Mouse (Mus musculus): ENCODE measurements around the gene Ptpra. TPM values are rescaled to one million over a fixed set of nuclear protein-coding genes. Genes with fewer than 3 reads are reported as not detected.

The Ptpra gene
- 100 to 1,000 TPM; 217 to 237 (median 225) TPM for total RNA-seq (2022)

DNA sequence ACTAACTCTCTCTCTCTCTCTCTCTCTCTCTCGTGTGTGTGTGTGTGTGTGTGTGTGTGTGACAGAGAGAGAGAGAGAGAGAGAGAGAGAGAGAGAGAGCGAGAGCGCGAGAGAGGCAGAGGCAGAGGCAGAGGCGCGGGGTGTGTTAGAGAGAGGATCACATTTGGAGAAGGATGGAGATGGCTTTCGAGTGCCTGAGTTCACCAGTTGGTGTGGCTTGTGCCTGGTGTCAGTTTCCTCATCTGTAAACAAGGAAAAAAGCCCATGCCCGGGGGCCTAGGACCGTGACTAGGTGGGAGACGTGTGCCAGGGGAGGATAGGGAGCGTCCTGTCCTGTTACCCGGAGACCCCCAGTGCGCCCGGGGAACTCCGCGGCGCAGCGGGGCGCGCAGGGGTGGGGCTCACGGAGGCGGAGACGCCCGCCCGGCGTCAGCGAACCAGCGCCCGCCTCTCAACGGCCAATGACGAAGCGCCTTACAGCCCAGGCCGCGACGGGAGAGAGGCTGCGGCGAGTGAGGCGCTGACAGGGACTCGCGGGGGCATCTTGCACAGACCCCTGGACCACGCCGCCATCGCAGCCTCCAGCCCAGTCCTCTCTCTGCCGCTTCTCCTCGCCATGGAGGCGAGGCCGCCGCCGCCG lies at the start of gene Ptpra:
Gene Ptpra (plus strand): TSS at position 485 of the 640 bp plus-strand sequence.
- DNase-seq (ENCODE audit: low spot score in 2 of 2), result peak; percentile 87 to 92

DNA sequence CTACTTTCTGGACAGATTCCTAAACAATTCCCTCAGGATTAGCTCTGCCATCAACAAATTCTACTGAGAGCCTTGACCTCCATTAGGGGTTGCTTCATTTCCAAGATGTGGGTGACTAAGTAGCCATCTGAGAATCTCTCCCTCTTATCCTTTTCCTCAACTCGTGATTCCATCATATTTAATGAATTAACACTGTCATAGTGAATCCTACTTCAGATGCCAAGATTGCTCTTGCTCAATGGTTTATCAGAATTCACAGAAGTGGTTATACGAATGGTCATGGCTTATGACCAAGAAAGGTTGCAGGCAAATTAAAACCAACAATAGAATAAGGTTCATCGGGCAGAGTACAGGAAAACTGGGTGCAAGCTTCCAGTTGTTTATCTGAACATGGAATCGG lies 48.2 kb upstream of the Ptpra start:
- DNase-seq (ENCODE audit: low spot score in 2 of 2), result no peak

DNA sequence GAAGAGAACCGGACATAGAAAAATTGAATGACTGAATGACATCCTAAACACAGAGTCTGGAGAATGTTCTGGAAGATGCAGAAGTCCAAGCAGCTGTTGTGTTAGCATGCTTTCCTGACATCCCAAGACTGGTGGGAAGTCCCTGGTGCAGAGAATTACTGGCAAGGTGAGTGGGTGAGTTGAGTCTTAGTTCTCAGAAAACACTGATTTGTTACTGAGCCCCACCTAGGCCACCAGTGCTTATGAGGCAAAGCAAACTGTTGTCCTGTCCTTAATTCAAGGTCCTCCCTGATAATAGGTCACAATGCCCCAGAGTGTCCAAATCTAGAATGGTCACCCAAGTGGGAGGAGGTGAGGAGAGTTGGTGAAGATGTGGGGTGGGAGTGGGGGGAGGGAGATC lies 45.1 kb upstream of the Ptpra start, which contains the start of the genes Gm28372 and 1700020A23Rik:
Gene Gm28372 (plus strand): TSS at position 301 of the 400 bp plus-strand sequence.
Gene 1700020A23Rik (plus strand): TSS at position 321 of the 400 bp plus-strand sequence.
- no peak for DNase-seq (ENCODE audit: low spot score in 2 of 2)

DNA sequence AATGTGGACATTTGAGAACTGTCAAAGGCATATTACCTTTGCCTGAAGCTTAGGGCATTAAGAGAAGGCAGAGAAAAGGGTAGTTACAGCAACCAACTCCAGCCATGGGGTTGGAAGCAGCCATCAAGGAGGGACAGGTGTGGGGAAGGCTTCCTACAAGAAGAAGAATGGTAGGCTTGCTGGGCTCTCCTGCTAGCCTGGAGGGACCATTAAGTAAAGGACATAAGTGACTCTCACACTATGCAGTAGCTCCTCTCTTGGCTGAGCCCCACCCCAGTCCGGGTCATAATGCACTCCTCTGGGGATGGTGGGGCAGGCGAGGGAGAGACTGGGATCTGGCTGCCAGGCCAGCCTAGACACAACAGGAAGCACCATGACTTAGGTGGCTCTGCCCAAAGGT lies 43.9 kb upstream of the Ptpra start, which contains the start of gene Tmem239:
Gene Tmem239 (plus strand): TSS at position 301 of the 400 bp plus-strand sequence.
- DNase-seq (ENCODE audit: low spot score in 2 of 2), result no peak

DNA sequence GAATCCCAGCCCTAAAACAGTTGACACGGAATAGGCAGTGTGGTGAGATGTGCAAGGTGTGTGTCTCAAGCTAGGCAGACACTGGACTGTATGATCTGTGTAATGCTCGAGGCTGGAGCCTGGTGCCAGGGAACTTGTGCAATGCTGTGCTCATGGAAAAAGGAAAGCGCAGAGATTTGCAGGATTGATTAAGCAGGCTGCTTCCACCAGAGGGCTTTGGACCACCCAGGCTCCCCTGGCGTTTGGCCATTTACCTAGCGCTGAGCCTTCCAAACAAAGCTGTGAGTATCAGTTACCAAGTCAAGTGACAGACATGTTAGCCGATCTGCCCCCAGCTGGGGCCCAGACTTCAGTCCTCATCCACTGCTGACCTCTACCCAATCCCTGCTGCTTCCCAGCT lies 41.9 kb upstream of the Ptpra start:
- DNase-seq (ENCODE audit: low spot score in 2 of 2), result no peak

DNA sequence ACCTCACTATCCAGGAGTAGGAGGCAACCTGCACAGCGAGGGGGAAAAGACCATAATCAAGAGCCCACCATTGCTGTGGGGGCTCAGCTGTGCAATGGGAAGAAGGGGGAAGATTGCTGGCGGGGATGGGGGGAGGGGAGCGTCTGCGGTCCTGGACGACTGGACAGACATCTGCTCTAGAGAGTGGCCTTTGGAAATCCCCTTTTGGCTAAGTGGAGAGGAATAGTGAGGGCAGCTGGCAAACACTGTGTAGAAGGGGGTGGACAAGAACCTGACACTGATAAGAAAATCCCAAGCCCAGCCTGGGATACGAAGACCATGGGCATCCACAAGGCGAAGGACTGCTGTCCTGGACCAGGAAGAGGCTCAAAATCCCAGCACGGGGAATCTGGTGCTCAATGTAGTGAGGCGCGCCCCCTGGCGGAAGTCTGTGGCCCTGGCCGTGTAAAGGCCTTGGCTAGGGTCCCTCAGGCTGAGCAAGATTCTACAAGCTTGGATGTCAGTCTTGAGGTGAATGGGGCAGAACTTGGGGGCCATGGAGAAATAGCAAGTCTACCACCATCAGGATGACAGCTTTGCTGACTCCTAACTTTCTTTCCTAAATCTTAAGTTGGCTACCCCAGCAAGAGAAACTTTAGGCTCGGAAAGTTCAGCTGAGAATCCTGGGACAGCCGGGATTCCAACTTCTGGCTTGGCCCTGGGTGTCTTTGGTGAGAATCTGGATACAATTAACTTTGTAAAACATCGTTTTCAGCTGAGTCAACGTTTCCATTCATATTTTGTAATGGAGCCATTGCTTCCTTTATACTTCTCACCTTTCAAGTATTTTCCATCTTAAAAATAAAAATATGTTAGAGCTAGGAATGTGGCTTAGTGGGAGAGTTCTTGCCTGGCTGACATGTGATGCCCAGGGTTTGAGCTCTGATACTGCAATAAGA lies 38.3 kb upstream of the Ptpra start:
- DNase-seq (ENCODE audit: low spot score in 2 of 2), result peak; percentile 56 to 64

DNA sequence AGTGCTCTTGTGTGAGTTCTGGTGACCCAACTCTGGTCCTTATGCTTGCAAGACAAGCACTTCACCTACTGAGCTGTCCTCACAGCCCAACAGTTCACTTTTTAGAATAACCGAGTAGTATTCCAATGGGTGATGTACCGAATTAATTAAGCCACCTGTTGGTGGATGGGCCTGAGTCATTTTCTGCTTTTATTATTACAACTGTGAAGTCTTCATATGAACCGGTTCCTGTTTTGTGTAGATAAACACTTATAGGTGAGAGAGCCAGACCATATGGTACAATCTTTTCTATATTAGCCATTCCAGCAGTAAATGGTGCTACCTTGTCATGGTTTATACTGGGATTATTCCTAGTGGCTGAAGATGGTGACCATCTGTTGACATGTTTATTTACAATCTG lies 37.3 kb upstream of the Ptpra start:
- no peak for DNase-seq (ENCODE audit: low spot score in 2 of 2)

DNA sequence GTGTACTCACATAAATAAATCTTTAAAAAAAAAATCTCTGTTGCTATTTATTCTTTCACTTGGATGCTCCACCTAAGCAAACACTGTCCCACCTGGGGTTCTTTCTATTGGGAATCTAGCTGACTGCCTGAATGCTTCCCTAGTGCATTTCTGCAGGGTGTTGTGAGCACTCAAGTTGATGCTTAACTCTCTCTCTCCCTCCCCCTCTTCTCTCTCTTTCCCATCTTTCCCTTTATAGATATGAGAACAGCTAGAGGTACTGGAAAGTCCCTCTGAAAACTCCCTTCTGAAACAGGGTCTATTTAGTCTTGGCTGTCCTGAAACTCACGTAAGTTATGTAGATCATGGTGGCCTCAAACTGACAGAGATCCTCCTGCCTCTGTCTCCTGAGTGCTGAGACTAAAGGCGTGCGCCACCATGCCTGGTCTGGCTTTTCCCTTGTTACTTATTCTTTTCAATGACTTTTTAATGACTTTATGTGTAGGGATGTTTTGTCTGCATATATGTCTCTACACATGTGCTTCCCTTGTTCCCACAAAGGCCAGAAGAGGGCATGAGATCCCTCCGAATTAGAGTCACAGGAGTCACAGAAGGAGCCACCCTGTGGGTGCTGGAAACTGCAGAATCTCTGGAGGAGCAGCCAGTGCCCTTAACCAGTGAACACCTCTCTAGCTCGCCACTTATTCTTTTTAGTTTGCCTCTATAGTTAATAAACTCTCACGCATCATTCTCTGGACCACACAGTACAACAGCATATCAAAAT lies 35.8 kb upstream of the Ptpra start:
- DNase-seq (ENCODE audit: low spot score in 2 of 2), result no peak

DNA sequence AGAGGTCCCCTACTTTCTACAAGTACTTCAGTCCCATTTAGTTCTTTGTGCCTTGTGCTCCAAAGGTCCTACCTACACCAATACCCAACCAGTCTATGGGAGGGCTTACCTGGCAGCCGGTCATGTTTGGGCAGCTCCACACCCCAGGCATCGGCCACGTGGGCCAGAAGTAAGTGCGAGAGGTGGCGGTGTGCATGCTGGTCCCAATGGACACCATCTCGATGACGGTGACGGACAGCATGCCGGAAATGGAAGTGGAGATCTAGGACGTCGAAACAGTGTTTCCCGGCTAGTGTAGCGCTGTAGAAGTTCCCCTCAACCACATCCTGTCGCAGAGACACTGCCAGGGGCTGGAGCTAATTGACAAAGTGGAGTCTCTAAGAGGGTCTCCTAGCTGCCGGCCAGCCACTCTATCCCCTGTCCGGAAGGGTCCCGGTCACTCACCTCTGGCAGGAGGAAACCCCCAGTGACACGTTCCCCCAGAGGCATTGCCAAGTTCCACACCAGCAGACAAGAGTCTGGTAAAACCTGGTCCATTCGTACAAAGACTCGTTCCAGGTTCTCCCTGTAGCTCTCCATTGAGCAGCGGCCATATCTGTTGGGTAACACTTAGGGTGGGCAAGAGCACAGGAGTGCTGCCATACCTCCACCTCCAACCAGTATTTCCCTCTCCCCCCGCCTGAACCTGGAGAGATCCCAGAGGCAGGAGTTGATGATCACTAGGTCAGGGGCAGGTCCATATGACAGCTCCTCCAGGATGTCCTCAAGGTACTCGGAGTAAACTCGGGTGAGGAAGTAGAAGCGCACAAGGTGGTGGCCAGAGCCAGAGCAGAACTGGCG lies 28.1 kb upstream of the Ptpra start:
- no peak for DNase-seq (ENCODE audit: low spot score in 2 of 2)

DNA sequence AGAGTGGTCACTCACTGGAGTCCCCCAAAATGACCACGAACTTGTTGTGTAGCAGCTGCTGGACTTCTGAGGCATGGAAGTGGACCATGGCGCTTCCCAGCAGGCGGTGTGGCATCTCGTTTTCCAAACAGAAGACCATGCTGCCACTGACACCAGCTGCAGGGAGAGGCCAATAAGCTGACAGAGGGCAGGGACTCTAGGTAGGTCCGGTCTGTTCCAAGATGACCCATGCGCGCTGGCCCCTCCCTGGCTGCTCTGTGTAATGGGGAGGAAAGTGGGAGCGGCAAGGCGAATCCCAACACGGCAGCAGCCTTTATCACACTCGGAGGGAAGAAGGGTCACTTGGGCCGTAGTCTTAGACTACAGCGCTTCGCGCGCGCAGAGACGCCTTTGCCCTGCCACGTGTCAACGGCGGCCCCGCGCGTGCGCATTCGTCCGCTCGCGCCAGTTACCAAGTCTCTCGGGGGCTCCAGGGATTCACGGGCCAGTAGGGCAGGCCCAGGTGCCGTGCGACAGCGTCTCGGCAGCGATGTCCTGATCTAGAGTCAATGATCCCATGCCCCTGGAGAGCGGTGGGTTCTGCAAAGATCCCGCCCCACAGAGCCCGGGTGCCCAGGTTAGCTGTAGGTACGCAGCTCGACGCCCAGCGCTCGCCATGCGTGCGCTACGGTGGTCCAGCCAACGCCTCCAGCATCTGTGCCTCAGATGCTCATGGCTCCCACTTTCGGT lies 26.5 kb upstream of the Ptpra start:
- peak; percentile 70 to 72 for DNase-seq (ENCODE audit: low spot score in 2 of 2)

DNA sequence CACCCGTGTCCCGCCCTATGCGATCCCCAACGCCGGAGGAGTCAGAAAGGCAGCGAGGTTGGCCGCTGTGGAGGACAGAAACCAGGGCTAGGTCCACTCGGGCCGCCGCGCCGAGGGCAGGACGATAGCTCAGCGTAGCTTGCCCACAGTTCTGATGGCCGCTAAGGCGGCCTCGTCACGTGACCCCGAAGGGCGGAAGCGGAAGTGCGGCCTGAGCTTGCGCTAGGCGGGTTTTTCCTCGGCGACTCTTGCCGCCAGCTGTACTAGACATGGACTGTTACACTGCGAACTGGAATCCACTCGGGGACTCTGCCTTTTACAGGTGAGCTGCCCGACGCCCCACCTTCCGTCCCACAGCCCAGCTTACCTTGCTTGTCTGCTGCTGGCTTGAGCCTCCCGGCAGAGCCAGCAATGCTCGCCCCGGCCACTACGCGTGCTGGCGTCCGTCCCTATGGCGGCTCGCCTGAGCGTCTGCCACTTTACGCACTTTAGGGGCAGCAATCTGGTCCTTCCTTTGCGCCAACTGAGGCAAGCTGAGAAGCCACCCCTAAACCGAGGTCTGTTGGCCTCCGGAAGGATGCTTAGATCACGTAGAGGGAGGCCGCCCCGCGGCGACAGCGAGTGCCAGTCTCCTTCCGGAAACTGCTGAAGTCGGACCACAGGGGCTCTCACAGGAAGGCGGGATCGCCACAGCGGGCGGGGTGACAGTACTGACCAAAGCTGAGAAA lies 25.8 kb upstream of the Ptpra start, which contains the start of the genes Vps16 and Pced1a:
Gene Vps16 (plus strand): TSS at position 214 of the 728 bp plus-strand sequence.
Gene Pced1a (minus strand): TSS at position 576 of the 728 bp plus-strand sequence.
- peak; percentile 89 for DNase-seq (ENCODE audit: low spot score in 2 of 2)

DNA sequence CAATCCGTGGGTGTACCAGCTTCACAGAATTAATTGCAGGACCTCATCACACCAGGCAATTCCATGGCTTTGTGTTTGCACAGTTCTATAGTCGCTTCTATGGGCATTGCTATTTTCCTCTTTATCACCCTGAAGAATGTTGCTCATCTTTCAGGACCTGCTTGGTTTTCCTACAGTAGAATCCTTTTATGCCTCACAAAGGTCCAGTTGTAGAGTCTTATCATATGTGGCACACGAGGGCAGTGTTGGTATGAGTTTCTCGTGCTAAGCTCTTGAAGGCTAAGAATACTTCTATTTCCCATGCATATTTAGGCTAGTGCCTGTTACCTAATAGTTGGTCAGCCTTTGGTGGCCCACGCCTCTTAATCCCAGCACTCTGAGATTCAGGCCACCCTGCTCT lies 25.0 kb upstream of the Ptpra start:
- DNase-seq (ENCODE audit: low spot score in 2 of 2), result no peak

DNA sequence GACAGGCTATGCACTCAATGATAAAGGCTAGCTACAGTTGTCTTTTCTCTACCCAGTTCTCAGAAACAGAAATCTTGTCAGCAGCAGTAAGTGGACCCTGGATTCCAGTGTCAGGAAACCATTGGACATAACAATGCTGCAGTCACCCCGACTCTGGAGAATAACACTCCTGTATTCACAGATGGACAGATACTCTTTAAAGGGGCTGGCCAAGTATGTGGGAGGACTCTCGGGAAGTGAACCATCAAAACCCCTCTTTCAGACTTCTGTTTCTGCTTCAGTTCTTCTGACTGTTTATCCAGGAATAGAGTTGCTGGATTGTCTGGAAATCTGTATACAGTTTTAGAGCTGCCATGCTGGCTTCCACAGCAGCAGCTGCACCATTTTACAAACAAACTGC lies 20.2 kb upstream of the Ptpra start:
- DNase-seq (ENCODE audit: low spot score in 2 of 2), result no peak

DNA sequence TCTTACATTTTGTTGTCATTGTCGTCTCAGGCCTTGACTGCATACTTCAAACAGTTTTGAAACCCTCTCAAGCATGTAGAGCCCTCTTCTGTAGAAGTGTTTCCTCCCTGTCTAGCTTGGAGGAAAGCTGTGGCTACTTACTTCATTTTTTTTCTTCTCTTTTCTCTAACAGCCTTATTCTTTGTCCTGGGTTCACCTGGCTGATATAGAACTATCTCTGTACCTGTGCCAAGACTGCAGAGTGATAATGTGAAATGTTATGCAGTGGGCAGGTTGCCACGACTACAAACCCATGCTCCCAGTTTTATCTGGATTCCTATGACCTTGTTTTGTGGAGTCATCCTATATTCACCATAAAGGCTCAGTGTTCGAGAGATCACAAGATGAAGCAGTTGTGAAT lies 19.6 kb upstream of the Ptpra start:
- no peak for DNase-seq (ENCODE audit: low spot score in 2 of 2)

DNA sequence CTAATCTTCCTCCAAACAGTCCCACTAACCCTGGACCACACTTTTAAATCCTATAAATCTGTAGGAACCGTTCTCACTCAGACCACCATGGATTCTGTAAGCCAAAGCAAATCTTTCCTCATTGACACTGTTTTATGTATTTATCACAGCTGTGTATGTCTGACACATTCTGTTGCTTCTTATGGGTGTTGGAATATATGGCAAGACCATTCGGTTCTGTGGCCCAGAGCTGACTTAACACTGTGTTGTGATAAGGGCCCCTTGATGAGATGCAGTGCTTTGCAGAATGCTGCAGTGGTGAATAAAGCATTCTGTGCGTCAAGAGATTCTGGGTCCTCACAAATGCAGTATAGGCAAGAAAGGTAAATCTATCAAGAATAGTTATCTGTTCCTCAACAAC lies 17.9 kb upstream of the Ptpra start:
- no peak for DNase-seq (ENCODE audit: low spot score in 2 of 2)

DNA sequence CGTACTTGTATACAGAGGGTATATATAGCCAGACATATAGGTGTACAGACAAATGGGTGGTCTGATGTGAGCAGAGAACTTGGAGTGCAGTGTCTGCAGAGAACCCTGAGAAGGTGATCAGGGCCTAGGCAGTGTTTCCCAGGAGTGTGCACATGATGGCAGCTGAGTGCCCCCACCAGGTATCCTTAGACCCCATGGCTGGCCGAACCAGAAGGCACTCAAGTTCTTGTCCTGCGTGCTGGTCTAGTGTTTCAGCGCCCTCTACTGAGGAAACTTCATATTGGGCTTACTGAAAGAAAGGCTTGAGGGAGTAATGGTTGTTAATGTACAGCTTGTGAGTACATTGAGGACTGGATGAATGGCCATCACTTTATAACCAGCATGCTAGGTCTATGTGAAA lies 16.9 kb upstream of the Ptpra start:
- no peak for DNase-seq (ENCODE audit: low spot score in 2 of 2)

DNA sequence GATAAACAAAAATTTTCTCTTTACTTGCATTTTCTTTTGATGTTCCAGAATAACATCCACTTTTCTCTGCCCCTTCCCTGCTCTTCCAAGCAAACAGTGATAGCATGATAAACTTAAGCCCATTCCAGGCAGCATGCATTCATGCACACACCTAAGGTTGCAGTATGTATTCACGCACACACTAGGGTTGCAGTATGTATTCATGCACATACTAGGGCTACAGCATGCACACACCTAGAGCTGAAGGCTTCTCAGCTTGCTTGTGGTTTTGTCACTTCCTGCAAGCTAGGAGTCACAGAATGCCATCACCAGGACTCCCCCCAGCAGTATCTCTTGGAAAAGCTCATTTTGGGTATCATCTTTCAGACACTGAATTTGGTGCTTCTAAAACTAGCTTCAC lies 13.3 kb upstream of the Ptpra start:
- DNase-seq (ENCODE audit: low spot score in 2 of 2), result no peak

DNA sequence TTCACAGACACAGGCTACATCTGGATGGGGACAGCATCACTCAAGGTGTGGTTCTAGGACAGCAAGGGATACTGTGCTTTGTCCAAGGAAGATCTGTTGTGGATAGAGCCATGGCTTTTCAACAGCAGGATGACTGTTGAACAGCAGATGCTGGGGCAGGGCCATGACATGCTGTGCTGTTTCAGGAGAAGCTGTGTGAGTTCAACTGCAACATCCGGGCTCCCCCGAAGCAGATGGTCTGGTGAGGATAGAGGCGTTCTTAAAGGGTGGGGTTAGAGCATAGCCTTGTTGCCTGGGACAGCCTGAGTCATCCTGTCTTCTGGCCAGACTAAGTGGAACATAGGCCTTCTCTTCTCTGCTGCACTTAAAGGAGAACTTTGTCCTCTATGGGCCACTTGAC lies 11.2 kb upstream of the Ptpra start:
- no peak for DNase-seq (ENCODE audit: low spot score in 2 of 2)

DNA sequence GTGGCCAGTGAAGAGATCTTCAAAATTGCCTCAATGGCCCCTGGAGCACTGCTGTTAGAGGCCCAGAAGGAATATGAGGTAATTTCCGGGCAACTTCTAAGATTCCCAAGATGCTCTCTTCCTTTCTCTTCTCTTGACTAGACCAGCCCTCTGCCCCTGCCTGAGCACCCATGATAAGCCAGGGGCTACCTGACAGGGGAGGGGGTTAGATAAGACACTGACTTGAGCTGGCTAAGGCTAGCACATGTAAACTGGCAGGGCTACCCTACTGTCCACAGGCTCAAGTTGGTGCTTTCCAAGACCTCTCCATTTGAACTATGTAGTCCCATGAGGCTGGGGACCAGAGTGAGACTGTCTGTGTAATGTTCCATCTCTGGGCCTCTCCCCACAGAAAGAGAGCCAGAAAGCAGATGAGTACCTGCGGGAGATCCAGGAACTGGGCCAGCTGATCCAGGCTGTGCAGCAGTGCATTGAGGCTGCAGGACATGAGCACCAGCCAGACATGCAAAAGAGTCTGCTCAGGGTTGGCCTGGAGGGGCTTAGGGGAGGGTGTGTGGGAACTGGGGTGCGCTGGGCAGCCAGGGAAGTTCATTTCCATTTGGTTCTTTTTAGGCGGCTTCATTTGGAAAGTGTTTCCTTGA lies 10.1 kb upstream of the Ptpra start:
- DNase-seq (ENCODE audit: low spot score in 2 of 2), result no peak

All from left cerebral cortex, adult 8-10 months (tissue).